Comparison of ENCODE assay signal across 21 mouse cellular contexts in genomic region chr10:45017851-45018250, GRCm38 (mm10). TPM values are rescaled to one million over a fixed set of nuclear protein-coding genes. Genes with fewer than 3 reads are reported as not detected.
DNase-seq lines count a peak whose midpoint lies in the region; ATAC-seq and TF ChIP-seq lines count a peak whose summit lies in the region.
"Had no signal": no experiment of that assay in that cellular context is flagged by ENCODE, and none has a peak within 500 bp of the region (broad histone marks: within the 10 kb centered on the region; RNA-seq: fewer than 3 reads in every experiment).

No protein-coding gene starts in this region.

- no peaks in the 10 kb centered on the region for H3K4me1 ChIP-seq in limb, embryonic 14.5 days (ENCODE audit: control insufficient read depth, insufficient read depth, low read length)
- H3K4me1 ChIP-seq in limb, embryonic 10.5 days: peaks cover 6% of the 10 kb centered on the region; the same call in 1 of the 2 replicates
- H3K4me1 ChIP-seq in liver, postnatal 0 days (ENCODE audit: insufficient read depth): no peaks in the 10 kb centered on the region
- H3K4me1 ChIP-seq: heart, embryonic 10.5 days; neural tube, embryonic 15.5 days had no signal

- 80% methylated on average over 10 of the region's 10 CpGs for WGBS in limb, embryonic 14.5 days
- WGBS in limb, embryonic 10.5 days: 92% methylated on average over 10 of the region's 10 CpGs
- WGBS in liver, postnatal 0 days (ENCODE audit: insufficient replicate concordance): 60% methylated on average over 10 of the region's 10 CpGs

- no peak for ATAC-seq in limb, embryonic 14.5 days (ENCODE audit: low FRiP score, low read depth)
- ATAC-seq in granulocyte monocyte progenitor cell, adult 5-6 weeks (replicated peaks; ENCODE audit: poor library complexity, severe bottlenecking): peak; percentile 20; the same call in 1 of the 2 replicates
- ATAC-seq in liver, postnatal 0 days: peak; percentile 92
- no peak for ATAC-seq in monocyte, adult 5-6 weeks (replicated peaks; ENCODE audit: insufficient number of reproducible peaks, low FRiP score, low TSS enrichment, poor library complexity, severe bottlenecking)
- ATAC-seq: forebrain, embryonic 14.5 days had no signal

- 0 out of 2 replicates have a peak overlapping the region, but pooled peaks have one; percentile 1 for H3K4me2 ChIP-seq in limb, embryonic 14.5 days (replicated peaks; ENCODE audit: low read depth, low read length, severe bottlenecking)
- H3K4me2 ChIP-seq in liver, postnatal 0 days (ENCODE audit: low read depth, low read length): peak overlapping the region; percentile 61
- H3K4me2 ChIP-seq: neural tube, embryonic 15.5 days had no signal

- no peak overlapping the region for H3K4me3 ChIP-seq in limb, embryonic 14.5 days (replicated peaks; ENCODE audit: low read length)
- H3K4me3 ChIP-seq in limb, embryonic 10.5 days: no peak overlapping the region
- peak overlapping the region; percentile 2; the same call in 1 of the 2 replicates for H3K4me3 ChIP-seq in liver, postnatal 0 days (ENCODE audit: low read depth, low read length)
- H3K4me3 ChIP-seq: heart, embryonic 10.5 days; hindbrain, embryonic 10.5 days; neural tube, embryonic 15.5 days had no signal

- no peak overlapping the region for H3K9ac ChIP-seq in limb, embryonic 14.5 days (ENCODE audit: low read depth, low read length, severe bottlenecking)
- no peak overlapping the region for H3K9ac ChIP-seq in liver, postnatal 0 days (replicated peaks)
- H3K9ac ChIP-seq: neural tube, embryonic 15.5 days had no signal

- no peaks in the 10 kb centered on the region for H3K9me3 ChIP-seq in limb, embryonic 14.5 days (ENCODE audit: control insufficient read depth, low read length)
- H3K9me3 ChIP-seq in limb, embryonic 10.5 days (replicated peaks): no peaks in the 10 kb centered on the region
- H3K9me3 ChIP-seq in liver, postnatal 0 days (ENCODE audit: low read length): no peaks in the 10 kb centered on the region; the same call in 1 of the 2 replicates
- H3K9me3 ChIP-seq: G1E; heart, embryonic 10.5 days; hindbrain, embryonic 10.5 days; neural tube, embryonic 15.5 days had no signal

- TF ChIP-seq EP300 in liver, postnatal 0 days (IDR thresholded peaks at IDR 0.05; ENCODE audit: low read depth): 0 out of 2 replicates have a peak, but pooled peaks have one; percentile 24

- no peak for TF ChIP-seq CTCF in liver, postnatal 0 days (IDR thresholded peaks at IDR 0.05; ENCODE audit: low read depth)

- no peak for DNase-seq in limb, embryonic 14.5 days (ENCODE audit: low spot score)
- DNase-seq in limb, embryonic 10.5 days (ENCODE audit: low spot score): no peak
- DNase-seq in kidney, postnatal 36 days: peak; percentile 49 to 64
- peak; percentile 44 for DNase-seq in liver, postnatal 0 days
- DNase-seq in layer of hippocampus, postnatal 14 days (ENCODE audit: low spot score in 2 of 2): no peak
- no peak for DNase-seq in adipocyte (ENCODE audit: low spot score)
- DNase-seq: adrenal gland, postnatal 36 days; cerebellum, adult 8-10 months; layer of hippocampus, postnatal 36 days; lung, adult 18-20 months; lung, postnatal 14 days; midbrain, embryonic 14.5 days; right cerebral cortex, postnatal 14 days; thymus, adult 2 months had no signal

- no peak for TF ChIP-seq POLR2A in limb, embryonic 14.5 days (IDR thresholded peaks at IDR 0.05; ENCODE audit: borderline replicate concordance, extremely low read depth, insufficient read depth, insufficient read length)

- H3K27ac ChIP-seq in limb, embryonic 14.5 days (replicated peaks; ENCODE audit: low read depth, low read length): no peak overlapping the region
- no peak overlapping the region for H3K27ac ChIP-seq in limb, embryonic 10.5 days
- H3K27ac ChIP-seq in liver, postnatal 0 days (ENCODE audit: low read depth): peak overlapping the region; percentile 69
- H3K27ac ChIP-seq: heart, embryonic 10.5 days; hindbrain, embryonic 10.5 days; neural tube, embryonic 15.5 days had no signal

- no peaks in the 10 kb centered on the region for H3K36me3 ChIP-seq in limb, embryonic 14.5 days (ENCODE audit: control insufficient read depth, insufficient read depth, low read length)
- H3K36me3 ChIP-seq in limb, embryonic 10.5 days: no peaks in the 10 kb centered on the region
- no peaks in the 10 kb centered on the region for H3K36me3 ChIP-seq in liver, postnatal 0 days (replicated peaks; ENCODE audit: insufficient read depth, low read length)
- H3K36me3 ChIP-seq: G1E; heart, embryonic 10.5 days; hindbrain, embryonic 10.5 days; neural tube, embryonic 15.5 days had no signal

- H3K27me3 ChIP-seq in limb, embryonic 14.5 days (ENCODE audit: control insufficient read depth, insufficient read depth, low read length): no peaks in the 10 kb centered on the region
- H3K27me3 ChIP-seq in limb, embryonic 10.5 days (ENCODE audit: low read depth, poor library complexity, severe bottlenecking): no peaks in the 10 kb centered on the region
- H3K27me3 ChIP-seq in liver, postnatal 0 days (ENCODE audit: insufficient read depth, low read length): no peaks in the 10 kb centered on the region
- H3K27me3 ChIP-seq: neural tube, embryonic 15.5 days had no signal

RNA-seq across cellular contexts. Expression of gene Prep, which starts 49.2 kb away (rescaled TPM):
- polyA plus RNA-seq in limb, embryonic 14.5 days (2012; rRNA removed): 14.8 and 15.1 TPM in 2 replicates
- 18.8 and 19.9 TPM in 2 replicates for polyA plus RNA-seq in limb, embryonic 14.5 days (2014; fragmentation: Nextera tagmentation; extraction: Ambion mirVana)
- polyA plus RNA-seq in limb, embryonic 10.5 days (2016; fragmentation: Nextera tagmentation; extraction: Ambion mirVana): 41.1 and 42.7 TPM in 2 replicates
- 15.0 and 17.3 TPM in 2 replicates for total RNA-seq in granulocyte monocyte progenitor cell, adult 5-6 weeks (2014; fragmentation: Nextera tagmentation)
- total RNA-seq in granulocyte monocyte progenitor cell, adult 5-6 weeks (2017): 12.7 and 14.3 TPM in 2 replicates
- polyA plus RNA-seq in liver, postnatal 0 days (2015; fragmentation: Nextera tagmentation; extraction: Ambion mirVana): 6.4 and 7.1 TPM in 2 replicates
- 10 to 100 TPM; 13.5 to 14.6 TPM for total RNA-seq in layer of hippocampus, postnatal 14 days (2021)
- 6.9 to 8.3 TPM (median 8.2 TPM) in 3 replicates for total RNA-seq in monocyte, adult 5-6 weeks (2017)

Comparison
In these comparisons a context has a peak if more than half of its experiments do, and no peak if none do; other contexts are left out.
1. ATAC-seq: peak in granulocyte monocyte progenitor cell, adult 5-6 weeks (single experiment) and liver, postnatal 0 days (single experiment); none in limb, embryonic 14.5 days (single experiment) and monocyte, adult 5-6 weeks (single experiment).
2. DNase-seq: peak in kidney, postnatal 36 days (2 of 2) and liver, postnatal 0 days (single experiment); none in limb, embryonic 14.5 days (single experiment), limb, embryonic 10.5 days (single experiment), layer of hippocampus, postnatal 14 days (0 of 2) and adipocyte (single experiment).